Mouse (Mus musculus) layer of hippocampus, adult 11-12 months (tissue): ENCODE results near the gene Gm5346.
"Not testable (repeated sequence)": the region's sequence is repeated elsewhere in the genome, so short reads cannot be mapped to it uniquely, and the experiment has no call there.

Source experiments
- DNase-seq: peaks from one replicate; pipeline ENCODE4 v3.0.0; 2022; ENCODE audit warnings: low spot score

The Gm5346 gene

DNA sequence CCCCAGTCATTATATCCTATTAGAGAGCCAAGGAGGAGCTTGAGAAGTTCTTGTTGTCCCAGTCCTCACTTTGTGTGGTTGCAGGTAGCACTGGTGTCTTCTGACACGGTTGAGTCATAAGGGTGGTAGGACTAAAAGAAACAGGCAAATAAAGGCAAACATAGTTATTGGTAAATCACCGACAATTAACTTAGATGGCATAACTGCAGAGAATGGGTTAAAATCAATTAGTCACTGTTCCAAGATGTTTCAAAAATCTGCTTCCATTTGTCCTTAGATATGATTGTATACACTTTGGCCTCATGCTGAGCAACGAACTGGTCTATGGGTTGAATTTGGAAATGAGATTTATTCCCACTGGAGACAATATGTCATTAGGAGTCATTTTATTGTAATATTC, at the start of gene Gm5346:
Gm5346 (minus strand) TSS at position 101 of the 400 bp plus-strand sequence.
- DNase-seq = no peak

DNA sequence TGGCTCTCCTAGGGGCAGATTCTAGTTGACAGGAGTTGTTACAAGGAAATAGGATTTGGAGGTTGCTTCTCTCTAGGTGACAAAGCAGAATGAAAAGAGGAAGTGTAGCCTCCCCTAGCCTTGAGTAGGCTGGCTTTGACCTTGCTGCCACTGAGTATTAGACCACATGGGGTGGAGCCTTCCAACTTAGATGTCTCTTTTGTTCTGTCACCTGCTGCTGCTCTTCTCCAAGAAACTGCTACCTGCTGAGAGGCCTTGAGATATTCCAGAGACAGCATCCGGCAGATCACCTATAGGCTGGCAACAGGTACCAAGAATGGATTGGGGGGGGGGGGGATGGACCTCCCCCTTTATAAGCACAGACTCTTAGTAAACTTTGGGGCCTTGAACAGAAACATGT, 11.0 kb downstream of the Gm5346 start:
- no peak for DNase-seq

DNA sequence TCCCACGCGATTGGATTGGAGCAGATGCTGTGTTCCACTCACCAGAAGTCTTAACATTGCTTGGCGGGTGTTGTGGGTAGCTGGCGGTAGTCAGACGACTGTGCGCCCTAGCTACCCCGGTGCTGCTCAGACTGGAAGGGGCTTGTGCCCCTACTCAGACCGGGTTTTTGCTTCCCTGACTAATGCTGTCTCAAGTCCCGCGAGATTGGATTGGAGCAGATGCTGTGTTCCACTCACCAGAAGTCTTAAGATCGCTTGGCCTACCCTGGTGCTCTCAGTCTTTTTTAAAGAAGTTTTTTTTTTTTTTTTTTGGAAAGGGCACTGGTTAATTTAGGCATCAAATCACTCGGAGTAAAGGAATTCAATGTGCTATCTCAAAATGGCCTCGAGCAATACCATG, 23.4 kb downstream of the Gm5346 start:
- not testable (repeated sequence) for DNase-seq

DNA sequence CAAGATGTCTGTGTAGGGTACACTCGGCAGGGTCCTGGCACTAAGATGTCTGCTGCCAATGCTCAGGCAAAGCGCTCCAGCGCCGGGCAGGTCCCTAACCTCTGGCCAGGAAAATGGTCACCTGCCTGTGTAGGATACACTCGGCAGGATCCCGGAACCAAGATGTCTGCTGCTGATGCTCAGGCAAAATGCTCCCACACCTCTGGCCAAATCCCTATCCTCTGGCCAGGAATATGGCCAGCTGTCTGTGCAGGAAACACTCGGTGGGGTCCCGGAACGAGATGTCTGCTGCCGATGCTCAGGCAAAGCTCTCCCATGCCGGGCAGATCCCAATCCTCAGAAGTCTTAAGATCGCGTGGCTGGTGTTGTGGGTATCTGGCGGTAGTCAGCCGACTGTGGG, 23.9 kb downstream of the Gm5346 start:
- not testable (repeated sequence) for DNase-seq

DNA sequence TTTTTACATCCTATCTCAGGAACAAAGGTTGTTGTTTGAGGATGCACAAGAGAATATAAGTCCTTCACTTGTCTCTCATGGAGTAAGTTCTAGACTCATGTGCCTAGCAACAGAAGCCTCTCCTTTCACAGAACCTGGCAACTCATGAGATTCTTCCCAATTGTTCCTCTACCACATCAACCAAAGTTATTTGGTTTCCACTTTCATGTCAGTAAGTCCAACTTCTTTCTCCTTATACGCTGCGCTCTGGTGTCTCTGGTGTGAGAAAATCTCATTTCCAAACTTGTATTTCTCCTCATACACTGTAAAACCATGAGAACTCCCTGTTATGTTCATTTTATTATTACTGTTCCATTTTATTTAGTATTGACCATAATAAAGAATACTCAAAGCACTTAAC, 50.5 kb downstream of the Gm5346 start, which contains the start of gene Adam26a:
Adam26a (minus strand) TSS at position 101 of the 400 bp plus-strand sequence.
- not testable (repeated sequence) for DNase-seq
